Mouse (Mus musculus): ENCODE measurements around the gene Dhh. TPM values are rescaled to one million over a fixed set of nuclear protein-coding genes. Genes with fewer than 3 reads are reported as not detected.

The Dhh gene
- total and polyA plus RNA-seq, 3 experiments, result not detected

GRCm38 (mm10) chr15:98861701-98862410, 36.5 kb downstream of the Dhh start:
- Histone ChIP-seq H3K4me1 (ENCODE audit: control insufficient read depth in 1 of 2, insufficient read depth in 2 of 2) (peaks cover 0 to 4% of the 10 kb centered on the region in 2 experiments; a peak in 2 of 4 replicates), H3K4me3 (replicated peaks in 1 of 3; ENCODE audit: low read depth in 2 of 3, low read length in 2 of 3, poor library complexity in 1 of 3) (no peak overlapping the region), H3K27ac (ENCODE audit: insufficient read depth, low read depth) (no peak overlapping the region), H3K4me2 (ENCODE audit: insufficient read depth, low read depth, poor library complexity, severe bottlenecking) (no peak overlapping the region), H3K9ac (ENCODE audit: insufficient read depth, low read depth) (no peak overlapping the region), H3K79me2 (replicated peaks; ENCODE audit: control insufficient read depth, extremely low read depth, insufficient read depth, poor library complexity, severe bottlenecking) (peaks cover 14% of the 10 kb centered on the region), H3K36me3 (replicated peaks in 1 of 2; ENCODE audit: control insufficient read depth in 1 of 2, insufficient read depth in 1 of 2, low read length in 1 of 2) (peaks cover 97 to 99% of the 10 kb centered on the region in 2 experiments), H3K27me3 (replicated peaks) (no peaks in the 10 kb centered on the region), H3K9me3 (replicated peaks; ENCODE audit: low read length) (no peaks in the 10 kb centered on the region)
- no peak for DNase-seq (ENCODE audit: extremely low read depth)
- TF ChIP-seq CHD1 (IDR thresholded peaks at IDR 0.05; ENCODE audit: low read depth, low read length) (no peak), ZNF384 (IDR thresholded peaks at IDR 0.05; ENCODE audit: low read depth, low read length) (no peak), HCFC1 (IDR thresholded peaks at IDR 0.05; ENCODE audit: low read depth, low read length) (no peak), RAD21 (IDR thresholded peaks at IDR 0.05; ENCODE audit: low read depth, low read length) (no peak), E2F4 (IDR thresholded peaks at IDR 0.05; ENCODE audit: insufficient replicate concordance, low read depth, low read length) (no peak), JUN (IDR thresholded peaks at IDR 0.05; ENCODE audit: insufficient read depth, low read depth, low read length) (no peak), ZC3H11A (IDR thresholded peaks at IDR 0.05; ENCODE audit: low read depth, low read length) (no peak), TBP (conservative IDR thresholded peaks at IDR 0.05; ENCODE audit: low read depth, low read length) (no peak), UBTF (IDR thresholded peaks at IDR 0.05; ENCODE audit: low read depth, low read length) (no peak), GABPA (IDR thresholded peaks at IDR 0.05; ENCODE audit: insufficient replicate concordance, low read depth, low read length) (no peak), NELFE (IDR thresholded peaks at IDR 0.05; ENCODE audit: low read depth, low read length) (no peak), ETS1 (conservative IDR thresholded peaks at IDR 0.05; ENCODE audit: low read depth, low read length) (no peak), NRF1 (IDR thresholded peaks at IDR 0.05; ENCODE audit: low read depth, low read length) (no peak)
- in situ Hi-C loops (cut with MboI; ENCODE audit: low pct_ligation_motif_present, low pct_unique_long_range_greater_than_20kb, low sequenced_read_pairs) (no loop called here), dilution Hi-C loops (cut with MboI; ENCODE audit: extremely low pct_ligation_motif_present, extremely low pct_unique_long_range_greater_than_20kb, low sequenced_read_pairs) (no loop called here)

GRCm38 (mm10) chr15:98860921-98861320, 37.4 kb downstream of the Dhh start:
- no peak for DNase-seq (ENCODE audit: extremely low read depth)

More at GRCm38 (mm10) chr15:98860921-98861320, 37.4 kb downstream of the Dhh start:
- Histone ChIP-seq H3K9ac (ENCODE audit: insufficient read depth, low read depth) (no peak overlapping the region), H3K4me3 (replicated peaks in 1 of 3; ENCODE audit: low read depth in 2 of 3, low read length in 2 of 3, poor library complexity in 1 of 3) (no peak overlapping the region), H3K36me3 (replicated peaks in 1 of 2; ENCODE audit: control insufficient read depth in 1 of 2, insufficient read depth in 1 of 2, low read length in 1 of 2) (peaks cover 98 to 99% of the 10 kb centered on the region in 2 experiments), H3K4me2 (ENCODE audit: insufficient read depth, low read depth, poor library complexity, severe bottlenecking) (no peak overlapping the region), H3K79me2 (replicated peaks; ENCODE audit: control insufficient read depth, extremely low read depth, insufficient read depth, poor library complexity, severe bottlenecking) (peaks cover 5% of the 10 kb centered on the region), H3K27me3 (replicated peaks) (no peaks in the 10 kb centered on the region), H3K9me3 (replicated peaks; ENCODE audit: low read length) (no peaks in the 10 kb centered on the region), H3K27ac (ENCODE audit: insufficient read depth, low read depth) (no peak overlapping the region), H3K4me1 (ENCODE audit: control insufficient read depth in 1 of 2, insufficient read depth in 2 of 2) (no peaks in the 10 kb centered on the region)
- TF ChIP-seq IRF4 (IDR thresholded peaks at IDR 0.05; ENCODE audit: low read depth, low read length), result no peak
- in situ Hi-C loops (cut with MboI; ENCODE audit: low pct_ligation_motif_present, low pct_unique_long_range_greater_than_20kb, low sequenced_read_pairs), result no loop called here
- dilution Hi-C loops (cut with MboI; ENCODE audit: extremely low pct_ligation_motif_present, extremely low pct_unique_long_range_greater_than_20kb, low sequenced_read_pairs), result no loop called here

Measured in CH12.LX (cell line).